Mouse (Mus musculus): ENCODE results near the gene Sdhaf2. TPM values are rescaled to one million over a fixed set of nuclear protein-coding genes. Genes with fewer than 3 reads are reported as not detected.

The Sdhaf2 gene
- polyA plus RNA-seq, 3 experiments from 2014 or later: 87.1 to 95.9 (median 94.8) TPM

- ATAC-seq: no peak
Measured at GRCm38 (mm10) chr19:10497512-10498160, 28.3 kb downstream of the Sdhaf2 start.

- no peak for ATAC-seq
Measured at GRCm38 (mm10) chr19:10496976-10497375, 29.0 kb downstream of the Sdhaf2 start.

GRCm38 (mm10) chr19:10495670-10496069 is 30.3 kb downstream of the Sdhaf2 start:
- ATAC-seq: no peak

DNA sequence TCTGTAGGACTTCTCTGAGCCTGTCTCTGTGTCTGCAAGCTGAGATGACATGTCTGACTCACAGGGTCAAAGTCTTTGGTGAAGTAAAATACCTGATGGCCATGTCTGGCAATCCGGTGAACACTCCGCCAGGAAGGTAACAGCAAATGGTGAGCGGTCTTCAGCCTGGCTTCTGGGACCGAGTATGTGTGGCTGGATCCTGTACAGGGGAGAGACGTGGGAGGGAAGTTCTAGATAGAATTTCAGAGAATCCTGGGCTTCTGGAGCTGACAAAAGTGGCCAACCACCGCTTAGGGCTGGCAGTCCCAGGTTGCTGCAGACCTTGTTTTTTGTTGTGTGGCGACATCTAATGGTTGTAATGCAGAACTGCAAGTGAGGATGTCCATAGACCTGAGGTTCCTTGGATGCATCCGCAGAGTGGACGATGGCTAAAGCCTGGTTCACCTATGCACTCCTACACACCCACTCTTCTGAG is 39.6 kb downstream of the Sdhaf2 start:
- ATAC-seq: no peak

GRCm38 (mm10) chr19:10482703-10483102 is 43.2 kb downstream of the Sdhaf2 start, which contains the start of gene Ppp1r32:
TSS of gene Ppp1r32 (minus strand) at chr19:10482928.
- ATAC-seq: no peak

DNA sequence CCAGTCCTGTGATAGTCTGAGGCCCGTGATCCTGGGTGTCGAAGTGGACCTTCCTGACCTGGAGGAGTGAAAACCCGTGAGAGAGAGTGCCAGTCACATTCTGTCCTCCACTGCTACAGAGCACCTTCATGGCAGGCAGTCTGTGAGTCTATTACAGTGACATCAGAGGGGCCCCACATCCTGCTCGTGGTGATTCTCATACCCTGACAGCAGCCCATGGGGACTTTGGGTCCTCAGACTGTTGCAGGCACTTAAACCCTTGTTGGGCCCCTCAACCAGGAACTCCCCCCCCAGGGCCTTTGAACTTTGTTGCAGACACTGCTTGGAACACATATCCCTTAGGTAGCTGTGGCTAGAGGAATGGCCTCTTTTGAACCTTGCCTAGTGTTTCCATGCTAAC is 46.4 kb downstream of the Sdhaf2 start:
- ATAC-seq: no peak

DNA sequence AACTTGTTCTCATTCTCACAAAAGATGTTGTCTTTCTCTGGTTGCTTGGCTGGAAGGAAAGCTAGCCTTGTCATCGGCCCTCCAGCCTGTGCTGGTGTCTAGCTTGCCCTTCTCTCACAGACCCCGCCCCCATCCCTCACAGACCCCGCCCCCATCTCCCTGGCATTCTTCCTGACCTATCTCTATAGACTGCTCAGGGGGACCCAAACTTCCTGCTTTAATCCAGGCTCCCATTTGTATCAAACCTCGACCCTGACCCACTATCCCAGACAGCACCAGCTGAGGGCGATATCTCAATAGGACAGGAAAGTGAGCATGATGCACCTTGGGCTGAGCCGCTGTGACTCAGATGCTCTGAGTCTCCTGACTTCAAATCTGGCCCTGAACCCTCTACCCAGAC is 52.2 kb downstream of the Sdhaf2 start:
- no peak for ATAC-seq

GRCm38 (mm10) chr19:10472958-10473357 is 53.0 kb downstream of the Sdhaf2 start:
- no peak for ATAC-seq

- no peak for ATAC-seq
Measured at GRCm38 (mm10) chr19:10469171-10469658, 56.7 kb downstream of the Sdhaf2 start.

GRCm38 (mm10) chr19:10464427-10464826 is 61.5 kb downstream of the Sdhaf2 start:
- ATAC-seq: no peak

- no peak for ATAC-seq
Measured at GRCm38 (mm10) chr19:10461584-10461983, 64.4 kb downstream of the Sdhaf2 start.

DNA sequence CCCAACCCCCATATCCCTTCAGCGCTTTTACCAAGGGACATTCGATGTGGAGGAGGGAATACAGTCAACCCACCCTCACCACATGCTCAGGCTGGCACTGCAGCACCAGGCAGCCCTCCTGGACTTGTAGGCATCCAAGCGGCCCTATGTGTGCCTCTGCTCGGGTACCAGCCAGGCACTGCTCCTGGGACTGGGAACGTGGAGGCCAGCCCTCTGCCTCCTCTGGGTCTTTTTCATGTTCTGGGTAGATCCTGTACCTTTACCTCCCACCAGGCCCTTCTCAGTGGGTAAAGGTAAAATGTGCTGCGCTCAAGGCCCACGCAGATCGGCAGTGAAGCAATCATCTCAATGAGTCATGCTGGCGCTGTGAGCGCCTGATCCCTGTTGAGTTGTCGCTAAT is 66.0 kb downstream of the Sdhaf2 start:
- no peak for ATAC-seq

DNA sequence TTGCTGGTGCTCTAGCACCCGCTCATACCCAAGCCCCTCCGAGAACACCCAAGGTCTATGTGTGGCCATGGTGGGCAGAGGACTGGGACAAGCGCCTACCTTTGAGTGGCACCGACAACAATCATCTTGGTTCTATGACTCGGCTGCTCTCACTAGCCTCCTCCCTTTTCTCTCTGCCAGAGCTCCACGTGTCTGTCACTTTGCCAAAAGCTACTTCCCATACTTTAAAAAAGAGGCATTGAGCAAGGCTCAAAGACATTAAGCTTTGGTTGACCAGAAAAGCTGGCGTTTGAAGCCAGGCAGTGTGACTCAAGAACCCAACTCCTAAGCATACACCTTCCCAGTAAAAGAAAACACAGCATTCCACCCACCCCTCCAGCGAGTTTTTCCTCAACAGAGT is 67.8 kb downstream of the Sdhaf2 start:
- ATAC-seq: no peak

- ATAC-seq: no peak
Measured at GRCm38 (mm10) chr19:10457484-10457800, 68.5 kb downstream of the Sdhaf2 start.

GRCm38 (mm10) chr19:10456752-10457483 is 69.0 kb downstream of the Sdhaf2 start, which contains the start of gene Lrrc10b:
TSS of gene Lrrc10b (minus strand) at chr19:10457473.
- ATAC-seq: no peak

GRCm38 (mm10) chr19:10455437-10455806 is 70.5 kb downstream of the Sdhaf2 start:
- ATAC-seq: no peak

- no peak for ATAC-seq
Measured at GRCm38 (mm10) chr19:10454718-10455436, 71.1 kb downstream of the Sdhaf2 start.

Other genes with a start within 250 kb of the Sdhaf2 start
- gene Dagla, start 221.3 kb downstream of the Sdhaf2 start, polyA plus RNA-seq (2017; shearing (Covaris generic)): under 1 TPM in 1 of 3 experiments, not detected in 2; 0.11 TPM
- under 1 TPM in 1 of 3 experiments, not detected in 2; 0.05 TPM for gene Syt7, start 137.1 kb downstream of the Sdhaf2 start, polyA plus RNA-seq (2017; shearing (Covaris generic))
- not detected for gene Lrrc10b, start 68.7 kb downstream of the Sdhaf2 start, polyA plus RNA-seq (2017; shearing (Covaris generic))
- under 1 TPM in 2 of 3 experiments, not detected in 1; 0.30 to 0.73 TPM for gene Ppp1r32, start 43.2 kb downstream of the Sdhaf2 start, polyA plus RNA-seq (2017; shearing (Covaris generic))
- 10 to 100 TPM; 44.3 to 78.6 (median 67.6) TPM for gene Cpsf7, start 876 bp downstream of the Sdhaf2 start, polyA plus RNA-seq (2017; shearing (Covaris generic))
- gene Tmem216, start 30.1 kb upstream of the Sdhaf2 start, polyA plus RNA-seq (2017; shearing (Covaris generic)): 10 to 100 TPM in 1 of 3 experiments, 1 to 10 TPM in 2; 5.3 to 11.9 (median 9.8) TPM
- 10 to 100 TPM; 31.7 to 42.7 (median 34.1) TPM for gene Cyb561a3, start 51.0 kb upstream of the Sdhaf2 start, polyA plus RNA-seq (2017; shearing (Covaris generic))
- 10 to 100 TPM; 17.8 to 20.5 (median 18.6) TPM for gene Tmem138, start 51.2 kb upstream of the Sdhaf2 start, polyA plus RNA-seq (2017; shearing (Covaris generic))
- 100 to 1,000 TPM in 2 of 3 experiments, 10 to 100 TPM in 1; 94.0 to 107 (median 105) TPM for gene Ddb1, start 79.2 kb upstream of the Sdhaf2 start, polyA plus RNA-seq (2017; shearing (Covaris generic))
- 10 to 100 TPM in 1 of 3 experiments, 1 to 10 TPM in 2; 8.4 to 10.7 (median 9.5) TPM for gene Tkfc, start 79.5 kb upstream of the Sdhaf2 start, polyA plus RNA-seq (2017; shearing (Covaris generic))
- under 1 TPM in 1 of 3 experiments, not detected in 2; 0.79 TPM for gene Vwce, start 108.1 kb upstream of the Sdhaf2 start, polyA plus RNA-seq (2017; shearing (Covaris generic))
- not detected for gene Pga5, start 151.9 kb upstream of the Sdhaf2 start, polyA plus RNA-seq (2017; shearing (Covaris generic))
- 10 to 100 TPM; 11.4 to 15.9 (median 14.1) TPM for gene Vps37c, start 162.6 kb upstream of the Sdhaf2 start, polyA plus RNA-seq (2017; shearing (Covaris generic))
- gene Cd5, start 212.9 kb upstream of the Sdhaf2 start, polyA plus RNA-seq (2017; shearing (Covaris generic)): 100 to 1,000 TPM; 355 to 487 (median 480) TPM

Measured in inflammation-experienced regulatory T-cells, adult 6 months (primary cell).